Mouse (Mus musculus) left cerebral cortex, postnatal 10 days (tissue): ENCODE data around the gene Mmp12. TPM values are rescaled to one million over a fixed set of nuclear protein-coding genes. Genes with fewer than 3 reads are reported as not detected.
"Not testable (repeated sequence)": the region's sequence is repeated elsewhere in the genome, so short reads cannot be mapped to it uniquely, and the experiment has no call there.

ENCODE experiments used
- DNase-seq, 2 experiments: peaks; one replicate each; pipeline ENCODE4 v3.0.0; 2021 to 2022; ENCODE audit warnings: low spot score in 2 of 2, mixed read lengths in 1 of 2; ENCODE audit errors: extremely low spot score in 1 of 2
- intact Hi-C: fragments of 180-260 bp; cut with DNase I; formaldehyde crosslinking; loops from one replicate; pipeline ENCODE4 v1.15.1; 2025
- total RNA-seq, 2 experiments: library from RNA; stranded (reverse); gene quantifications; 2 replicates each; pipeline ENCODE4 v1.2.3; 2021

Gene Mmp12
- not detected for total RNA-seq

DNA sequence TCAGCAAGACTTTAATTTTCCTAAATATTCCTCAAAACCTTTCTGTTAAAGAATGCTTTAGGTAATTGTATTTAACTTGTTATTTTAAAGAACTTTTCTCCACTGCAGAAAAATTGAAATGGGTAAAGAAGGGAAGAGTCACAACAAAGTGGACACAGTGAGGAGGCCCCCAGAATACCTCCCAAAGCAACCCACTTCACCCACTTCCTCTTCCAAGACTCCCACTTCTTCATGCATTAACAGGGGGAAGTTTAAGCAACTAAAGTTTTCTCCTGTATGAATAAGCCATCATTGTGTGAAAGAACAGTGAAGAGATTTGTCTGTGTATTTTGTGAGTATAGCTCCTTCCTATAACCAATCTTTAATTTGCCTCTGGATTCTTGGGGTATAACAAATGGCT lies at the start of gene Mmp12:
TSS of gene Mmp12 (plus strand) at position 275 of the 400 bp plus-strand sequence.
- intact Hi-C loops: no loop called here
- no peak for DNase-seq

DNA sequence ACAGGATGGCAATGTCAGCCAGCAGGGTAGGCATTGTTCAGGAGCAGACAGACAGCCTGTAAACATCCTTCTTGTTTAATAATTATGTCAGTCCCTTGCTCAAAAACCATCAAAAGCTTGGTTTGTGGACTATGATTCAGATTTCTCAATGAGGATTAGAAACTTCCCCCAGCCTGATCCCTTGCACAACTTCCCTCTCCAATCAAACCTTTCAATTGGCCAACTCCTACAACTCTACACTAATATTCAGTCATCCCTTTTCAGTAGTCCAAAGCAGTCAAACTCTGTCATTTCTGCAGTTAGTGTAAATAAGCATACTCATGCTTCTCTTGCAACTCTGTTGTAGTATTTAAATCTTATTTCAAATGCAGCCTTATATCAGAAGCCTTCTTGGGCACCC lies 12.3 kb upstream of the Mmp12 start:
- DNase-seq: no peak
- intact Hi-C loops: no loop called here

DNA sequence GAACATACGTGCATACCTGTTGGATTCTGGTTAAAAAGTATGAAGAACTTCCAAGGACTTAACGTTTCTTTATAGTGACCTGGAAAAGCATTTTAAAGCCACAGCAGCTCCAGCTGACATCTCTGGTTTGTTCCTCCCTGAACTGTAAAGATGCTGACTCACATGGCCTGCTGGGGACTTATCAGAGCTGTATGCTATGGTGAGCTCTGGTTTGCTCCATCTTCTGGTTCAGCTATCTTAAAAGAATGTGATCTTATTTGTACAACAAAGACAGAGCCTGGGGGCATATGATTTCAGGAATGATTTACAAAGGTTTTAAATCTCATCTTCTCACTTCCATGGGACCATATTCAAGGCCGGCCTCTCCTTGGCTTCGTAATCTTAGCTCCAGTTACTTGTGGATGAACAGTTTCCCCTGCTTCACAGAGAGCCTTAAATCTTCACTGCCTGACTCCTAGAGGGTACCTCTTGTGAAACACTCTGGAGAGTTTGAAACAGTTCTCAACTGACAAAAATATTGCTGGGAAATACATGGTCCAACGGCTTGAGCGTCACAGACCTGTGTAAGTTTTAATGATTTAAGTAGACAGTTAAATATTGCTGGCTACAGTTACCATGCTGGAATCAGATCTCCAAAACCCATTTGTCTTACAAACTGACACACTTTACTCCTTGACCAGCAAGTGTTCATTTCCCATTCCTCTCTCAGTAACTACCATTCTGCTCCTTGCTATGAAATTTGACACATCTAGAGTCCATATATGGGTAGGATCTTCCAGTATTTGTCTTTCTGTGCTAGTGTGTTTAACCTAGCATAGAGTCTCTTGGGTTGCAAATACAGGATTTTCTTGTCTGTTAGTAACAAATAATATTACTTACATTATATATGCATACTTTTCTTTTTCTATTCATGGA lies 8.2 kb upstream of the Mmp12 start:
- DNase-seq: no peak
- intact Hi-C loops: no loop called here

DNA sequence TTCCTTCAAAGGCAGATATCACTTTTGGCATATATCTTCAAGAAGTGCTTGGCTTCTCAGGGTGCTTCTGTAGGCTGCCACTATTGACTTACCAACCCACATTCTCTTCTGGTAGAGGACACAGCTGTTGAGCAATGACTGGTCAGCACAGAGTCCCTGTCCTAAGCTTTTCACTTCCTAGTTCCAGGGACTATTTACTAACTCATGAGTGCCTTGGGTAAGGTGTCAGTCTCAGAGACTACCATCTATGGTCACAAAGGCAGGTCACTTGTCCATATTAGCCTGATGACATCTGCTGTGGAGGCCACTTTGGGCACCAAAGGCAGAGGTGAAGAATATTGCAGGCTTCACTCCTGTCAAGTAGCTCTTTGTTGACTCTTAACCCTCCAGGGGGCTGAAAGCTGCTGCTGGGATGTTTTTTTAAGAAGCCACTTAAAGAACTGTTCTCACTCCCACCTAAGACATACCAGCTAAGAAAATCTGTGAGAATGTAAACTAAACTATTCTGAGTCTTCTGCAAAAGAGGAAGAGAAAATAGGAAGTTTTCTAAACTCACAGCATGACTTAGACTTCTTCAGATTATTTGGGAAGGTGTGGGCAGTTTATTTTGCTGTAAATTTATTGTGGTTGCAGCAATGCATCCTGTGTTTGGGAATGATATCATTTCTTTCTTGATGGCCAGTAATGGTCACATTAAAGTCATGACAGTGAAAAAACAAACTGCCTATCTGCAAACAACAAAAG lies 7.3 kb upstream of the Mmp12 start:
- intact Hi-C loops: no loop called here
- DNase-seq: no peak

DNA sequence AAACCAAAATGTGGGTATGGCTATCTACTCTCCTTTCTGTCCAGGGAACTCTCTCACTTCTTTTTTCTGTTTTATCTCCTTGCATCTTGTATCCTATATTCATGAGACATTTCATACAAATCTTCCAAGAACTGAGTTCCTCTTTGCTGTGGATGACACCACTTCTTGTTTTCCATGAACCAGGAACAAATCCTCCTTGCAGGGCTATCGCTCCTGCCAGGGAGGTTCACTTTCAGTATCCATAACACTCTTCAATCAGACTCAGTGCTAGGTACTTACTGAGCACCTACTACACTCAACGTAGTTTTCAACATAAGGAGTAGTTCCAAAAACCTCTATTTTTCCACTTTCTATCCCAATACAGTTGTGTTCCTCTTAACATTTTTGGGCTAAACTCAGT lies 1.3 kb downstream of the Mmp12 start:
- intact Hi-C loops: no loop called here
- no peak for DNase-seq

DNA sequence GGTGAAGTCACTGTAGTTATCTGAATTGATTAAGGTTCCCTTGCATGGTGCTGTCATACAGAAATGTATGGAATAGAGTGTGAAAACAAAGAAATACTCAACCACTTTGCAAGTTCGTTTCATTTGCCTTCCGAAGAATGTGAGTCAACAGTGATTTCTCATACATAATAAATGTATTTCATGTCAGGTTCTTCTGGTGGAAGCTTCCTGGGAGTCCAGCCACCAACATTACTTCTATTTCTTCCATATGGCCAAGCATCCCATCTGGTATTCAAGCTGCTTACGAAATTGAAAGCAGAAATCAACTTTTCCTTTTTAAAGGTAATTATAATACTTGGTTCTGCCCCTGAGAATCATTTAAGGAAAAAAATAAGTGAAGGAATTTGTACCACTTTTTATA lies 10.4 kb downstream of the Mmp12 start:
- no peak for DNase-seq

DNA sequence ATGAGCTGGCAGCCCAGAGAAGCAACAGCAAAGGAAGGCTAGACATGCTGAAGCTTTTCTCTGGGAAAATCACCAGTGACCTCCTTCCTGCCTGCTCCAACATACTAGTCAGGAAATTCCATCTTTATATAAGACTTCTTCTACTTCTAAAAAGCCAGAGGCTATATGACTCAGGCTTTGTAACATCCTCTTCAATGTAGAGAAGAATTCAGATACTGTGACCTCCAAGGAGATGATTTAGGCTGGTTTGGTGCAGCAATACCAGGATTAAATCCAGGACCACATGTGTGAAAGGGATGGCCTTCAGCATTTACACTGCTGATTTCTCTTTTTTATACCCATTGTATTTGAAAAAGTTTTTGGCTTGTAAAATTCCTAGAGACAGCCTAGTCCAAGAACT lies 43.8 kb downstream of the Mmp12 start, which contains the start of gene Mmp1b:
TSS of gene Mmp1b (minus strand) at position 101 of the 400 bp plus-strand sequence.
- DNase-seq: no peak
- intact Hi-C loops: no loop called here

More for the DNA sequence above, 10.4 kb downstream of the Mmp12 start:
- intact Hi-C loops: no loop called here

DNA sequence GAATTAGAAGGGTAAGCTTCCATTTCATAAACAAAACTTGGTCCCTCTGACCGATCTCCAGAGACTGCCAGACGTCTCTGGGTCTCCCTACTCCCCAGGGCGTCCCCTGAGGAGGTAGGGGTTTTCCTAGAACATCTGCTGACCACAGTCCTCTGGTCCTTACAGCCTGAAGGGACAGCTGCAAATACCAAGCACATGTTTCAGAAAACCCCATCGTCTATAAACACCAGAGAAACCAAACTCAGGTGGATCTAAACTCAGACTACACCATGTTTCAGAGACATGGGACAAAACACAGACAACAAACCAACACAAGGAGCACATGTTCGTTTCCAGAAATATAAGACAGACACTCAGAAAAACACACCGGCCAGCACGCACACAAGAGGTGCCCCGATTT lies 52.4 kb downstream of the Mmp12 start:
- DNase-seq, intact Hi-C loops: not testable (repeated sequence)

Other genes starting within 250 kb of the Mmp12 start
- gene Dync2h1, start 159.9 kb upstream of the Mmp12 start, total RNA-seq: 10 to 100 TPM; 27.0 to 29.6 TPM
- 10 to 100 TPM; 77.4 to 87.2 TPM for gene Dcun1d5, start 159.9 kb upstream of the Mmp12 start, total RNA-seq
- under 1 TPM; 0.28 to 0.43 TPM for gene Mmp13, start 71.9 kb upstream of the Mmp12 start, total RNA-seq
- not detected for gene Mmp1b, start 43.7 kb downstream of the Mmp12 start, total RNA-seq
- gene Mmp3, start 101.4 kb downstream of the Mmp12 start, total RNA-seq: not detected
- not detected for gene Mmp10, start 158.0 kb downstream of the Mmp12 start, total RNA-seq
- not detected for gene Mmp8, start 214.1 kb downstream of the Mmp12 start, total RNA-seq
- gene Mmp27, start 227.0 kb downstream of the Mmp12 start, total RNA-seq: not detected